Mouse (Mus musculus) CD4-positive, CD25-positive, alpha-beta regulatory T cell, adult 2 months (primary cell): ENCODE measurements around the gene Csn2.

Experiments used
- DNase-seq: peaks from one replicate; pipeline ENCODE4 v3.0.0-alpha.2; 2012; ENCODE audit warnings: low read depth, low spot score

Csn2 gene

DNA sequence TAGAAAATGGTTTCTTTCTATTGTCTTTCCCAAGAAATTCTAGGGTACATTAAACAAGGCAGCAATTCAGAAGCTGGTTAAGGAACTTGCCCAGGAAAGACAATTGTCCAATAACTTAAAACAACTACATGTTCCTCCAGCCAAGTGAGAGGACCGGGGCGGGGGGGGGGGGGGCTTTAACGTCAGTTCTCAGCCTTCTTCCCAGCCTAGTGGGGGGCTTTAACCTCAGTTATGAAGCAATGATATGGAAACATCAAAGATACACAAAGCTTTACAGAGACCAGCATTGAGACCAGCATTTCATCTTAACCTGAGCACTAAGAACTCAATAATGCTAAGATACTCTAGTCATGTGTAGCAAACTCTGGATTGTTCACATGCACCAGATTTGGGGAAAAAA lies at the start of gene Csn2:
Csn2 (minus strand) TSS at position 101 of the 400 bp plus-strand sequence.
- no peak for DNase-seq

DNA sequence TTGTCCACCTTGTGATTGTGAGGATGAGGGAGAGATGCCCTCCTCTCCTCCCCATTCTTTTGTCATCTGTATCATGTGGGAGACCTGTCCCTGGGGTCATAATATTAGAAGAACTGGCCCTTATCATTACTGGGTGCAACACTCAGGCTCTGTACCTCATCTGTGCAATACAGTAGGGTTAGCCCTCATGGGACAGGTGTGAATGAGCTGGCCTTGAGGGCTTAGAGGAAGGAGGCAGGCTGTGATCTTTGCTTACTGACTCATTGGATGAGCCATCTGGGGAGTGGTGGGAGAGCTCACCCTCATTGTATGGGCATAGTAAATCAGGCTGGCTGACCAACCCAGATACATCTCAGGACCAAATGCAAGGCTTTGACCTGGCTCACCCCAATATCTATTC lies 35.4 kb upstream of the Csn2 start:
- no peak for DNase-seq

DNA sequence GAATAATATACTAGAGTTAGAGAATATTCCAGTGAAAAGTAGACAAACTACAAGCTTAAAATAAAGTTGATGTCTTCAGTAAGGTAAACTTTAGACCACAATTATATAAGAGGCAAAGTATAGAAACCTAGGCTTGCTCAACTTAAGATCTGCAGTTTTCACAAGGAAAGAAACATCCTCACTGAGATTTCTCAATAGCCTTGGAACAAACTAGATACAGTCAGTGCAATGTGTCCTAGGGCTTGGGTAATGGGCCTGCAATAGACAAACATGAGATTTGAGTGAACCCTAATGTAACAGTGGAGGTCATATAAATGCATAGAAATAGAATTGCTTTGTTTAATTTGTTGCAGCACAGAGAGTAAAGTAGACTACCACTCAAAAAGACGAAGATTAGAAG lies 6.5 kb upstream of the Csn2 start:
- DNase-seq: no peak

DNA sequence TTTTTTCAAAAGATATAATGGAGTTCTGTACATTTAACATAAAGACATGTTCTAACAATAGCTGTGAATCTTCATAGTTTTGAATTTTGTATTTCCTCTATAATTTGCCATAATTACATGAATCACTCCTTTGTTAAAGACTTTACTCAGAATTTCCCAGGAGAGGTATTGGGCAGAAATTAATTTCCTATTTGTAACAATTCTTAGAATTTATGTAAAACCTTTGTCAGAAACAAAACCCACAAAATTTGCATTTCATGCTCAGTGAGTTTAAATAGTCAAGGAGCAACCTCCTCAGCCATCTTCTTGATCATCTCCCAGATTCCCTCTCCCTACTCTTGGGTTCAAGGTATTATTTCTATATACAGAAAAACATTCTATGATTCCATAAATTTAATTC lies 33.5 kb downstream of the Csn2 start, which contains the start of gene Csn1s1:
Csn1s1 (plus strand) TSS at position 301 of the 400 bp plus-strand sequence.
- no peak for DNase-seq

DNA sequence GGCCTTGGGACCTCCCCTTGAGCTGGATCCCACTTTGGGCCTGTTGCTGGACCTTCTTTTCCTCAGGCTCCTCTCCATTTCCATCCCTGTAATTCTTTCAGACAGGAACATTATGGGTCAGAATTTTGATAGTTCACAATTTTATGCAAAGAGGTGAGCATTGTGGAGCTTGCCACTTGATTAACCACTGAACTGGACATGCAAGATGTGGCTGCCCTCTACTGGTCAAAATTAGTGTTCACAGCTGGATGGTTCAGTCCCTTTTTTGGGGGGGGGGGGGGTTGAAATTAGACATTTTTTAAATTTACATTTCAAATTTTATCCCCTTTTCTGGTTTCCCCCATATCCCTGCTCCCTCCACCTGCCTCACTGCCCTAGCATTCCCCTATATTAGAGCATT lies 56.6 kb downstream of the Csn2 start:
- DNase-seq: no peak
